Mouse (Mus musculus): Measurements from ENCODE around the gene Peak1.

DNA sequence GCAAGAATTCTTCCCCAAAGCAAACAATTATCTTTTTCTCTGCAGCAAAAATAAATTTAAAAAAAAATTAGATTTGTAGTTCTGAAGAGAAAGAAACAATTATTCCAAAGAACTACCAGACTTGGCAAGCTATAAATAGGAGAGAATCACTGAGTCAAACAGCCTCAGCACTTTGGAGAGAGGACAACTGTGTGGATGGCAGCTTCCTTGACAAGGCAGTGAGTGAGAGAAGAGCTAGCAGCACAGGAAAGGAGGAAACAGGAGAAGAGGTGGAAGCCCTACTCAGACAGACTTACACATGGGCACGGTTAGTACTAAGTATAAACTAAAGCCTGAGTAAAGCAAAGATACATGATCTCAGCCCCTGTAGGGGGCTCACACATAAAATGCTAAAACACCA, 21.6 kb downstream of the Peak1 start:
- no peak for TF ChIP-seq CTCF (IDR thresholded peaks at IDR 0.05; ENCODE audit: low read depth, low read length)
- no peak for TF ChIP-seq POLR2A (IDR thresholded peaks at IDR 0.05; ENCODE audit: borderline replicate concordance, low read depth, low read length)

All from bone marrow macrophage, adult 2 months (primary cell).